Mouse (Mus musculus): ENCODE results near the gene Kat14.

GRCm38 (mm10) chr2:144343158-144343557 is 25.6 kb upstream of the Kat14 start:
- TF ChIP-seq CTCF (IDR thresholded peaks at IDR 0.05; ENCODE audit: borderline replicate concordance, control insufficient read depth, extremely low read depth, insufficient read depth, low read length, poor library complexity) = no peak
- no peak for TF ChIP-seq POLR2A (IDR thresholded peaks at IDR 0.05; ENCODE audit: control insufficient read depth, extremely low read depth, insufficient read depth, low read length, poor library complexity)

Measured in thymus, adult 2 months (tissue).